Mouse (Mus musculus) thymus, adult 2 months (tissue): Measurements from ENCODE around the gene Fgfr2.

Source experiments
- CTCF ChIP-seq: fragments of 200-500 bp; IDR thresholded peaks from 2 replicates; pipeline ENCODE4 v1.5.1; 2012; ENCODE audit warnings: mild to moderate bottlenecking, control low read depth, low read length, moderate library complexity, borderline replicate concordance; ENCODE audit not compliant: control insufficient read depth, poor library complexity, insufficient read depth; ENCODE audit errors: extremely low read depth
- POLR2A ChIP-seq: fragments of 200-500 bp; IDR thresholded peaks from 2 replicates; pipeline ENCODE4 v1.6.1; 2012; ENCODE audit warnings: mild to moderate bottlenecking, low read length, control low read depth, moderate library complexity; ENCODE audit not compliant: control insufficient read depth, poor library complexity, insufficient read depth; ENCODE audit errors: extremely low read depth

DNA sequence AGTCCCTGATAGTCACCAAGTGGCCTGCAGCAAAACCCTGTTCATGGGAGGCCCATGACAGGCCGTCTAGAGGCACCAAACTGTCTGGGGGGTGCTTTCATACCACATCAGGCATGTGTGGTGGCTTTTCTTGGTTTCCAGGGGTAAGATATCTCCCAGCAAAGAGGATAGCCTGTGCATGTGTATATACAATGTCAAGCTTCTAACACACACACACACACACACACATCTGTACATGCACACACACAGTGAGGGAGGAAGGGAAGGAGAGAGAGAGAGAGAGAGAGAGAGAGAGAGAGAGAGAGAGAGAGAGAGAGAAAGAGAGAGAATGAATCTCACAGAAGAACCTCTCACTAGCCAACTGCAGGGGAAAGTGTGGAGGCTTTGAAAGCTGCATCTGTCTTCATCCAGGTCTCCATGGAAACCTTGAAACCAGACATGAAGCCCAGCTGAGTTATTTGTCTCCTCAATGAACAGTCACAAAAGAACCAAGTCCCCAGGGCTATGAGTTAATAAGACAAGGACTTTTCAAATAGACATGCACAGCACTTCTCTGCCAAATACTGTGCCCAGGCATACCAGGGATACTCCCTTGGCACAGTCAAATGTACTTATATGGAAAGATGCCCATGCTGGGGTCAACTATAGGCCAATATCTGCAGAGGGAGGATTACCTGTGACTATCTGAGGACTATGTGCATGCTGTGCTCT lies 1110.0 kb downstream of the Fgfr2 start:
- TF ChIP-seq POLR2A (no peak), CTCF (no peak)
